Mouse (Mus musculus): ENCODE measurements around the gene Pstpip1. TPM values are rescaled to one million over a fixed set of nuclear protein-coding genes. Genes with fewer than 3 reads are reported as not detected.

Gene Pstpip1
- polyA plus RNA-seq, 1 experiment = 196 TPM

DNA sequence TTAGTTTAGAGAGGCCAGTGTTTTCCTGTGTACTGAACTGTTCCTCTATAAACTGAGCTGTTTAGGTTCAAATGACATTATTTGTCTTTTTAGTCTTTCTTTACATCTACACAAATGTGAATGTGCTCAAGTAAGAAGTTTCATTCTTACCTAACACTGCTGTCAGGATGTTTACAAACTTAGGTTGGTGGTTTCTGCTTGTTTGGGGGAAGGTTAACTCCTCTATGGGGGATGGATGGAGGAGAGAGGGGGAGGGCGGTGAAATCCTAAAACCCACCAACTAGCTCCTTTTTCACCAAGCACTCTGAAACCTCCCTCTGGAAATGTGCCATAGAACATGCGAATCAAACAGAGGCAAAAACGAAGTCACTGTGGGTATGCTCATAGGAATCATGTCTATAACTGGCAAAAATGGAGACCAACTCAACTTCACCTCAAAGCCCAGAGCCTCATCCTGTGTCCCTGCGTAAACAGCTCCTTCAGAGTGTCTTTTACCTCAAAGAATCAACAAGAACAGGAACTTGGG, 62.8 kb downstream of the Pstpip1 start:
- H3K36me3 ChIP-seq (ENCODE audit: control insufficient read depth, insufficient read depth, low read length) = no peaks in the 10 kb centered on the region
- H3K4me3 ChIP-seq (ENCODE audit: control insufficient read depth, insufficient read depth, low read length) = no peak overlapping the region
- no peak for DNase-seq
- WGBS = 66% methylated on average over 4 of the region's 4 CpGs
- no peak overlapping the region for H3K27ac ChIP-seq (ENCODE audit: control insufficient read depth, insufficient read depth, low read length)
- peaks cover 3% of the 10 kb centered on the region for H3K4me1 ChIP-seq (replicated peaks; ENCODE audit: control insufficient read depth, insufficient read depth, low read length)
- no peaks in the 10 kb centered on the region for H3K27me3 ChIP-seq (ENCODE audit: control insufficient read depth, insufficient read depth, low read length)
- TF ChIP-seq CTCF (IDR thresholded peaks at IDR 0.05; ENCODE audit: borderline replicate concordance, control insufficient read depth, extremely low read depth, insufficient read depth, low read length, poor library complexity) = no peak
- no peak for TF ChIP-seq POLR2A (IDR thresholded peaks at IDR 0.05; ENCODE audit: control insufficient read depth, extremely low read depth, insufficient read depth, low read length, poor library complexity)

GRCm38 (mm10) chr9:56154572-56154971, 64.8 kb downstream of the Pstpip1 start:
- WGBS = 98% methylated on average over 5 of the region's 5 CpGs
- peaks cover 3% of the 10 kb centered on the region for H3K4me1 ChIP-seq (replicated peaks; ENCODE audit: control insufficient read depth, insufficient read depth, low read length)
- no peak overlapping the region for H3K4me3 ChIP-seq (ENCODE audit: control insufficient read depth, insufficient read depth, low read length)
- no peak overlapping the region for H3K27ac ChIP-seq (ENCODE audit: control insufficient read depth, insufficient read depth, low read length)
- H3K27me3 ChIP-seq (ENCODE audit: control insufficient read depth, insufficient read depth, low read length) = no peaks in the 10 kb centered on the region
- no peak for DNase-seq
- no peak for TF ChIP-seq CTCF (IDR thresholded peaks at IDR 0.05; ENCODE audit: borderline replicate concordance, control insufficient read depth, extremely low read depth, insufficient read depth, low read length, poor library complexity)
- TF ChIP-seq POLR2A (IDR thresholded peaks at IDR 0.05; ENCODE audit: control insufficient read depth, extremely low read depth, insufficient read depth, low read length, poor library complexity) = no peak
- H3K36me3 ChIP-seq (ENCODE audit: control insufficient read depth, insufficient read depth, low read length) = no peaks in the 10 kb centered on the region

GRCm38 (mm10) chr9:56158077-56158476, 68.3 kb downstream of the Pstpip1 start:
- H3K27ac ChIP-seq (ENCODE audit: control insufficient read depth, insufficient read depth, low read length) = no peak overlapping the region
- no peaks in the 10 kb centered on the region for H3K27me3 ChIP-seq (ENCODE audit: control insufficient read depth, insufficient read depth, low read length)
- DNase-seq = no peak
- TF ChIP-seq POLR2A (IDR thresholded peaks at IDR 0.05; ENCODE audit: control insufficient read depth, extremely low read depth, insufficient read depth, low read length, poor library complexity) = no peak
- no peak for TF ChIP-seq CTCF (IDR thresholded peaks at IDR 0.05; ENCODE audit: borderline replicate concordance, control insufficient read depth, extremely low read depth, insufficient read depth, low read length, poor library complexity)
- H3K4me1 ChIP-seq (replicated peaks; ENCODE audit: control insufficient read depth, insufficient read depth, low read length) = no peaks in the 10 kb centered on the region
- no peak overlapping the region for H3K4me3 ChIP-seq (ENCODE audit: control insufficient read depth, insufficient read depth, low read length)
- 90% methylated on average over 2 of the region's 2 CpGs for WGBS
- H3K36me3 ChIP-seq (ENCODE audit: control insufficient read depth, insufficient read depth, low read length) = no peaks in the 10 kb centered on the region

GRCm38 (mm10) chr9:56159456-56159855, 69.7 kb downstream of the Pstpip1 start:
- 82% methylated on average over 2 of the region's 2 CpGs for WGBS
- no peak for TF ChIP-seq POLR2A (IDR thresholded peaks at IDR 0.05; ENCODE audit: control insufficient read depth, extremely low read depth, insufficient read depth, low read length, poor library complexity)
- no peak for TF ChIP-seq CTCF (IDR thresholded peaks at IDR 0.05; ENCODE audit: borderline replicate concordance, control insufficient read depth, extremely low read depth, insufficient read depth, low read length, poor library complexity)
- Histone ChIP-seq H3K4me1 (replicated peaks; ENCODE audit: control insufficient read depth, insufficient read depth, low read length) (no peaks in the 10 kb centered on the region), H3K27me3 (ENCODE audit: control insufficient read depth, insufficient read depth, low read length) (no peaks in the 10 kb centered on the region), H3K36me3 (ENCODE audit: control insufficient read depth, insufficient read depth, low read length) (no peaks in the 10 kb centered on the region), H3K27ac (ENCODE audit: control insufficient read depth, insufficient read depth, low read length) (no peak overlapping the region), H3K4me3 (ENCODE audit: control insufficient read depth, insufficient read depth, low read length) (no peak overlapping the region)
- no peak for DNase-seq

DNA sequence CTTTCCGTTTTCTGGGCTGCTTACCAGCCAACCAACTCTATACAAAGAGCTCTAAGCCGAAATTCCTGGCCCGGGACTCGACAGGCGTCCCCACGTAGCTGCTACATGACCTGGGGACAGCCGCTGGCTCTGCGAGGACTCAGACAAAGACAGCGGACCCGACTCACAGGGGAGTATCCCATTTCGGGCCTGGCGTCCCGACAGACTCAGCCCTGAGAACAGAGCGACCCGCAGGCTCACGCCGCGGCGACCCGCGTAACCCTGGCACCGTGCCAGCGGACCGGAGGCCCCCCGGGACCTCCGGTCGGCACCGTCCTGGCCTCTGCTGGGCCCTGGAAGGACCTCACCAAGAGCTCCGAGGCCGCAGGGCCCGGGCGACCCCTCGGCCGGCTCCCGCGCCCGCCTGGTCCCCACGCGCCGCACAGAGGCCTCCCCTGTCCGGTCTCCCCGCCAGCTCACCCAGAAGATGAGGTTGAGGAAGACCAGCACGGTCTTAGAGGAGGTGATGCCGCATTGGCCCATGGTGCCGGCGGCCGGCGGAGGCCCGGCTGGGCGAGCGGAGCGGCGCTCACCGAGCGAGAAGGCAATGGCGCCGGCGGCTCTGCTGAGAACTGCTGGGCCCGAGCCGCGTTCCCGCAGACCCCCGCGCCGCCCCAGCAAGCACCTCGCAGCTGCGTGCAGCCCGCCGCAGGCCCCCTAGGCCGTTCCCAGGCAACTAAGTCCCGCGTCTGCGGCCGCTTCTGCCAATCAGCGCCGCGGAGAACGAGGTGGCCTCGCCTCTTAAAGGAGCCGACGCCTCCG, 70.8 kb downstream of the Pstpip1 start:
- WGBS = under 1% methylated on average over 81 of the region's 82 CpGs
- Histone ChIP-seq H3K4me3 (ENCODE audit: control insufficient read depth, insufficient read depth, low read length) (peak overlapping the region; percentile 90), H3K27ac (ENCODE audit: control insufficient read depth, insufficient read depth, low read length) (no peak overlapping the region), H3K27me3 (ENCODE audit: control insufficient read depth, insufficient read depth, low read length) (no peaks in the 10 kb centered on the region), H3K4me1 (replicated peaks; ENCODE audit: control insufficient read depth, insufficient read depth, low read length) (no peaks in the 10 kb centered on the region), H3K36me3 (ENCODE audit: control insufficient read depth, insufficient read depth, low read length) (no peaks in the 10 kb centered on the region)
- TF ChIP-seq POLR2A (IDR thresholded peaks at IDR 0.05; ENCODE audit: control insufficient read depth, extremely low read depth, insufficient read depth, low read length, poor library complexity) (0 out of 2 replicates have a peak, but pooled peaks have one; percentile 19), CTCF (IDR thresholded peaks at IDR 0.05; ENCODE audit: borderline replicate concordance, control insufficient read depth, extremely low read depth, insufficient read depth, low read length, poor library complexity) (0 out of 2 replicates have a peak, but pooled peaks have one; percentile 54)
- peak; percentile 87 for DNase-seq

DNA sequence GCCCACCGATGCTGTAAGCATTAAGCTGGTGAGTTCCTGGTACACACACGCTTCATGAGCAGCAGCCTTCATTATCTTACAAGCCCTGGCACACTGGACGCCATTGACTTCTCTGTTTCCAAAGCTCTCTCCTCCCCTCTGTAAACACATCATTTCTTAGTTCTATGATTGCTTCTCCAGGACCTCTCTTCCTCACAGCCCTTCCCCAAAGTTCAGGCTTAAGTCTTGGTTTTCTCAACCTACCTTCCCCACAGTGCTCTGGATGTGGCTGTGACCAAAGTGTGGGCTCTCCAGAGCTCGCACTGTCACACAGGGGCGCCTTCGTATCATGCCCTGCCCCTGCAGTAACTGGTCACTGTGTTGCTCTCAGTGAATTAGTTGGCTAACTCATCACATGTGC, 75.6 kb downstream of the Pstpip1 start, which contains the start of gene Tspan3:
Gene Tspan3 (minus strand): TSS at position 101 of the 400 bp plus-strand sequence.
- Histone ChIP-seq H3K27ac (ENCODE audit: control insufficient read depth, insufficient read depth, low read length) (no peak within 1 kb of the TSS), H3K27me3 (ENCODE audit: control insufficient read depth, insufficient read depth, low read length) (no peaks in the 10 kb centered on the region), H3K36me3 (ENCODE audit: control insufficient read depth, insufficient read depth, low read length) (no peaks in the 10 kb centered on the region), H3K4me3 (ENCODE audit: control insufficient read depth, insufficient read depth, low read length) (no peak within 1 kb of the TSS), H3K4me1 (replicated peaks; ENCODE audit: control insufficient read depth, insufficient read depth, low read length) (peaks cover 4% of the 10 kb centered on the region; the same call in 1 of the 2 replicates)
- 95% methylated on average over 6 of the region's 6 CpGs for WGBS
- no peak for DNase-seq
- TF ChIP-seq CTCF (IDR thresholded peaks at IDR 0.05; ENCODE audit: borderline replicate concordance, control insufficient read depth, extremely low read depth, insufficient read depth, low read length, poor library complexity) (no peak), POLR2A (IDR thresholded peaks at IDR 0.05; ENCODE audit: control insufficient read depth, extremely low read depth, insufficient read depth, low read length, poor library complexity) (no peak)

All from thymus, adult 2 months (tissue).